Mouse (Mus musculus) layer of hippocampus, postnatal 25 days (tissue): ENCODE results near the gene Fcmr. TPM values are rescaled to one million over a fixed set of nuclear protein-coding genes. Genes with fewer than 3 reads are reported as not detected.

Experiments
- DNase-seq, 2 experiments: peaks; one replicate each; pipeline ENCODE4 v3.0.0; 2022; ENCODE audit warnings: mixed read lengths in 2 of 2, low spot score in 1 of 2; ENCODE audit errors: extremely low spot score in 1 of 2
- total RNA-seq, 2 experiments: library from RNA; stranded (reverse); gene quantifications; 2 replicates each; pipeline ENCODE4 v1.2.3; 2021

Gene Fcmr
- total RNA-seq, result under 1 TPM in 1 of 2 experiments, not detected in 1; 0.68 TPM

DNA sequence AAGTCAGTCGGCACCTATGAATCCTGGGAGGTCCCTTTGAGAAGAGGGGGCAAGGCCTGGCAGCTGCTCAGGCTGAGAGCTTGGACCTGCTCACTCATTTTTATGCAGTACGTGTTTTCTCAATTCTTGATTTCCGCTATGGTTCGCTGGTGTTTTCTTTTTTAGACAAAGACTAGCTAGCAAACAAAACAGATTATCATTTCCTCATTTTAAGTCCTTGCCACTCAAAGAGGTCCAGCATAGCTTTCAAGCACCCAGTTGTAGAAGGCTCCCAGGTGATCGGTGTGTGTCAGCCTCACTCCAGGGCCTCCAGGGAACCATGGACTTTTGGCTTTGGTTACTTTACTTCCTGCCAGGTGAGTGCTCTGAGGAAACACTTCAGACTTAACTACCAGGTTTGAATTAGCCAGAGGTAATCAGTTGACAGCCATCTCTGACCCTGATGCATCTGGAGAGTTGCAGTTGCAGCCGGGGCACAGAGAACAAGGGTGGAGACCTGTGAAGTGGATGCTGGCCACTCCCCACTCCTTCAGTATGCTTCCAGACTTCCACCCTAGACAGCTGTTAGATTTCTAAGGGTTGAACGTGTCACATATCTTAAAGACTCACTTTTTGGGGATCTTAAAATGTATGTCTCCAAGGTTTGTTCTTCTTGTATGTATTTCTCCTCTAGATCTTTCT, at the start of gene Fcmr:
TSS of gene Fcmr (plus strand) at position 129 of the 681 bp plus-strand sequence.
- DNase-seq, result no peak

DNA sequence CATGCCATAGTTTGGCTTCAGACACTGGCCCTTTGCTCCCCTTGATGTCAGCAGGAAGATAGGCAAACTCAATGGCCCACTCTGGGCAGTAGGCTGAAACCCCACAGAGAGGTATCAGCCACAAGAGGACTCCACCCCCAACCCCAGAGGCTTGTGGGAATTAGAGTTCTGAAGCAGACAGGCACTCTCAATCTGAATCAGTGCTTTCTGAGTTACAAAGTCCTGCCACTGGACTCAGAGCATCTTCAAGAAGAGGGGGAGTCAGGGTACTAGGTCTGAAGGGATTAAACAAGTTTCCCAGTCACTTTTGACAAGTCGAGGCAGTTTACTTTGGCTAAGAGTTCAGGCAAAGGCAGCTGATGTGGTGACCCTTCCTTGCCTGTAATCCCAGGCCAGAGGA, 45.7 kb upstream of the Fcmr start:
- no peak for DNase-seq

DNA sequence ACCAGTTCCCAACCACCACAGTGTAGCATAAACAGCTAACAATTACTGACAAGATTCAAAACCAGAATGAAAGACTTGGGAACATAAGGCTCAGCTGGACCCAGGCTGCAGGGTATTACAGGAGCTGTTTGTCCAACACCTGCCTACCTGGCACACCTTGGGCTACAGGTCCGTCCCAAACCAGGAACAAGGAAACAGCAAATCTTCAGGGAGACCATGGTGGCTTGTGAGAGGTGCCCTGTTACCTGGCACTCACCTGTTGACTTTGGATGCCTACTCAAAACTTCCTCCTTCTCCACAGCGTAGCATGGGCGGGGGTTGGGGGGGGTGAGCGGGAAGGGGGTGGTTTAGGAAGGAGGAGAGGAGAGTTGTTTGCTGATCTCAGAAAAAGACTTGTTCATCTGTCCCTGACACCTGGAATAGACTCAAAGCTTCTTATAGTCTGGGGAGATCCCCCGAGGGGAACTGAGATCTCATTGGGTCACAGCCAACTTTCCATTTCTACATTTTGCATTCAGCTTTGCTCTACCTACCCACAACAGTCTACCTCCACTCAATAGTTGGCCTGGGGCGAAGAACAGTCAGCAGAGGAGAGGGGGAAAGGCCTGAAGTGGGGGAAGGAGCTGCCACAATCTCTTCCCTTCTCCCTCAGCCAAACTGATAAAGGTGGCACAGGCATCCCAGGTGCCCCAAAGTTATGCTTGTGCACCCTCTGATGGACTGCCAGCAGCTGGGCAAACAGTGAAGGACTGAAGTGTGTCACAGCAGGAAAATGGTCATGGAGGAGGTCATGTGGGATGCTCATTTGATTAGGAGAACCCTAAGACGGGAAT, 44.9 kb upstream of the Fcmr start:
- DNase-seq, result no peak

DNA sequence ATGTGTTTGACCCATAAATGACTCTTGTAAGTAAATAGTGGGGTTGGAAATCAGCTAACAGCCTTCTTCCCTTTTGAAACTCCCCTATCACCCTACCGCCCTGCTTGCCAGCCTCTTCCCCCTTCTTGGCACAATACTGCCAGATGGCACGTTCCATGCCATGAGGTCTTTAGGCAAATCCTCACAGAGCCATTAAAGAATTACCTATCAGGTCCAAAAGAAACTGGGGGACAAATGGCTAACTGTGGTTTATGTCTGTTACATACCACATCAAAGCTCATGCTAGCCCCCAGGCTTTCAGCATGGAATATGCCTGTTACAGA, 44.4 kb upstream of the Fcmr start:
- DNase-seq, result no peak

DNA sequence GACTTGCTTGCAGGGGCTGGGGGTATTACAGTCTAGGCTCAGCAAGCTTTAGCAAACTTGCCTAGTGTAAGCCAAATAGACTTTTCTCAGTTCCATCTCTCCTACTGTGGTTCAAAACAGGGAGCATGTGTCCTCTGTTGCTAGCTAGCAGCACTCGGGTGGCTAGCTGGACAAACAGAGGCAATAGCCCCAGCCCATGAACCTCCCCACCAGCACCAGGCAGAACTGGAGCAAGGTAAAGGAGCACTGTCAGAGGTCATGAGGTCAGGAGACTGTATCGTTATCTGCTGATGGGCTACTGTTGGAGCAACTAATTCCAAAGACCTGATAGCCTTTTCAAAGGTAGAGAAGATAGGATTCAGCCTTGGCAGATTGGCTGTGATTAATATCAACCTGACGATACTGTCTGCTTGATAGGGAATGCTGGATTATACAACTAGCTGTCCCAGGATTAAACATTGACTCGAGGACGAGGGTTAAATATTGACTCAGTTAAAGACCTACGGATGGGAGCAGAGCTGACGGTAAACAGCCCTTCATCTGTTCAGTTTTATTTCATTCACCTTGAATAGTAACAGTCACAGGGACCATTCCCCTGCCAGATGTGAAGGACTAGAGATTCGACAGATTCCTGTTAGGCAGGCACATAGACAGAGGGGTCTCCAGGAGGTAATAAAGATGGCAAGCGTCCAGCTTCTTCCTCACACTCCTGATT, 43.4 kb upstream of the Fcmr start:
- no peak for DNase-seq

DNA sequence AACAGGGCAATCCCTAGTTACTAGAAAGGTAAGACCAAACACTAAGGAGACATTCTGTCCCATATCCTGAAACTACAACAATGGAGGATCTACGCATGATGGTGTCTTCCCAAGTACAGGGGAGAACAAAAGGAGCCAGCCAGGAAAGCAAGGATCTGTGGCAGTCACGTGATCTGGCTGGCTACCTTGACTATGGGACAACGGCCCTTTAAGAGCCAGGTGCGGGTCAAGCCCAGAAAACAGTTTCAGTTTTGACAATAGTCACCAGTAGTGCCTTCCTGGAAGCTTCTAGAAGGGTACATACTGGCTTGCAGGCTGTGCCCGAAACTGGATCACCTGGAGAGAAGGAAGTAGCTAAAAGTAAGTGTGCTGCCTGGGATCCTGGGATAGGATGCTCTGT, 39.0 kb upstream of the Fcmr start, which contains the start of gene Pigr:
TSS of gene Pigr (plus strand) at position 237 of the 400 bp plus-strand sequence.
- DNase-seq, result no peak

DNA sequence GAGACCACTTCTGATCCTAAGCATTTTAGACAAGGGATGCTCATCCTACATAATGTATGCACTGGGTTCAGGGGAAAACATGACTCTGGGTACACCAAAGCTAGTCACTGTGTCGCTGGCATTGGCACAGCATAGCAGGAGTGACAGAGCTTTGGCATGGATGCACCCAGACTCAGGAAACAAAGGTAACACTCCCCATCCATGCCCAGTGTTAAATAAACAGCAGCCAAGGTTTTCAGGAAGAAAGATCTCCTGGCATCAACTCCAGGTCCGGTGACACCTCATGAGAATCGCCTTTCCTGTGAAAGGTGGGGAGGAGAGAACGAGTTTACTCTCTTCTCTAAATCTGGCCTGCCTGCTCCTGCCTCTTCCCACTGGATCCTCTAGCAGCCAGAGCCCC, 36.8 kb upstream of the Fcmr start:
- DNase-seq, result no peak

DNA sequence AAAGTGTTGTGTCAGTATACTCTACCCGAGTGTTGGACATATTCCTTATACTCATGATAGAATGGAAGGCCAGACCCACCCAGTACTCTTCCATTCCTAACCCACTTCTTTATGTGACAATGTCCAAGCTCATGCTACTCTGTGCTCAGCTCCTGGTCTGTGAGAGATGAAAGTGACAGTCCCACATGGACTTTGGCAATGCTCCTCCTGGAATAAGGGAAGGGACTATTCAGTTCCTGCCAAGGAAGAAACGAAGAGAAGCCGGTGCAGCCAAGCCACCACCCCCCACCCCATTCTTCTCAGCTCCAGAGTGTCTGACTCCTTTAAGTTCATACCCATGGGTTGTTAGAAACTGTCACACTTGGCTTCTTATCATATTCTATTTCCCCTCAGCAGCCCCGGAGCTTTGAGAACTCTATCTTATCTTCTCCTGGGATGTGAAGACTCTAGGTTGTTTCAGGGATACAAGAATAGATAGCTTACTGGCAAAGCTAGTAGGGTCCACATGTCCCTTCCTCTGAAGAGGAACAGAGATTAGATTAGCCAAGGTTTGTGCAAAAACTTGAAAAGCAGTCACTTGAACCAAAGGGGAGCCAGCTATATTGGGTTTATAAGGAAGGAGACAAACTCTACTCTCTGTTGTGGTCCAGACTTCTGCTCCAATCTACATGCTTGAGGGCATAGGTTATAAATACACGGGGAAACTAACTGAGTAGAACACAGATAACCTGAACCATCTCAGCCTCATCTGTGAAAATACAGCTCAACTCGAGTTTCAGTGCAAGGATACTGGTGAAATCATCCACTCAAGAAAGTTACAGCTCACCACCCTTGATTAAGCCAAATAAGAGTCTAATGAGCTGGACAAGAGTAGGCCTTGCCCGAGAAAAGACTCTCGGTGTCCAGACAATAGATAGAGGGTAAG, 35.3 kb upstream of the Fcmr start:
- no peak for DNase-seq

DNA sequence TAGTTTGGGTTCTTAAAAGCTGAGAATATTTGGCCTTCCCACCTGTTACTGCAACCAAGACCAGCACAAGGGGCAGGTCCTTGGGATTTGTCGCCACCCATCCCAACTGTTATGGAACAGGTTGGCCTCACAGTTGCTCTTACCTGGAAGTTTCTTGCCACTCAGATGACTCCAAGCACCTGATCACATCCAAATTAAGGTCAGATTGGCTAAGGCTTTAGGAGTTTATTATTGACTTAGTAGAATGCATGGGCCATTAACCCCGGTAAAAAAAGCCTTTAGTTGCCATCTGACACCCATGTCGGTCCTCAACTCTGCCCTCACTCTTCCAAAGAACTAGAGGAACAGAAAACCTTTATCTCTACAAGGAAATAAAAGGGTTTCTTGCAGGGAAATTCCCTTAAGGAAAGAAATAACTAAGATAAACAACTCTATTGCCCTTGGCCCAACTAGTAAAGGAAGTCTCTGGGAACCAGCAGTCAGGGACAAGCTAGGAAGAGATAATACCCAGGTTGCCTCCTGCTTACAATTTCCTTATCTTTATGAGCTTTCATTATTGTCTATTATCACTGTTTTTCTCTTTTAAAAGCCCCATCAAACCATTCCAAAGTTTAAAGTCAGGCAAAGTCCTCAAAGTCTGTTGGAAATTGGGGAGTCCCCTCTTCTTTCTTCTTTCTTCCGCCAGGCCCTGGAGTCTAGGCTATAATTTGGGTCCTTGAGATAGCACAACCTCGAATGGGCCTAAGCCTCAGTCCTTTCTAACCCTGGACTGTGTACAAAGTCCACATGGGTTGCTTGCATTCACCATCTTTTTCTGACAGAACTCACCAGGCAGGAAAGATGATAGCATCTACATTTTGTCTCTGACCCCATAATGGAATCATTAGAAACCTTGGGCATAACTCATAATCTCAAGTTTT, 33.0 kb upstream of the Fcmr start:
- no peak for DNase-seq

DNA sequence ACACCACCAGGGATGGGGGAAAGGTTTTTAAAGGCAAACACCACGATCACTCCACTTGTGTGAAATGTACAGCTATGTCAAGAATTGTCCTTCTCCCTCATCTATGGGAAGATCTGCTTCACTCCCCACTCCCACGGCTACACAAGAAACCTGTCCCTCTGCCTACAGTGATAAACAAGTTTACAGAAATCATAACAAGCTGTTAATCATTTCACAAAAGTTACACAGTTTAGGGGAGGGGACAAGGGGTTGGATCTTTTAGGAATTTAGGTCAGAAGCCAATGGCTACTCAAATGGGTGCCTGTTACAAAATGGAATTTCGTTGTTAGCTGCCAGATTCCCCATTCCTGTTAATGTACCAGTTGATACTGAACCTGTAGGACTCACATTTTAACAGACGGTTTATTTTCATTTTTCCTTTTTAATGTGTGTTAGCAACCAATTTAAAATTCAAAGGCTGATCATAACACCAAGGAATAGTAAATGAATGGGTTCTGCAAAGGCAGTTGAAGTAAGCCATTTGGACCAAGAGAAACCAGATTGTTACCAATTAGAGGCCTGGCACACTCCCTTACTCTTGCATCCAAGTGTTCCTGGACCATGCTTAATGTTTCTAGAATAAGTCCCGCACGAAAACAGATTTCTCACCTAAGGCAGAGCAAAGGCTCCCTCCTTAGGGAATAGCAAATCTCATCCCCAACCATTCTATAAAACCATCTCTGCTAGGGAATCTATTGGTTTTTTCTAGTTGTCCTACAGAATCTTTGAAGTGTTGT, 30.1 kb upstream of the Fcmr start:
- DNase-seq, result no peak

DNA sequence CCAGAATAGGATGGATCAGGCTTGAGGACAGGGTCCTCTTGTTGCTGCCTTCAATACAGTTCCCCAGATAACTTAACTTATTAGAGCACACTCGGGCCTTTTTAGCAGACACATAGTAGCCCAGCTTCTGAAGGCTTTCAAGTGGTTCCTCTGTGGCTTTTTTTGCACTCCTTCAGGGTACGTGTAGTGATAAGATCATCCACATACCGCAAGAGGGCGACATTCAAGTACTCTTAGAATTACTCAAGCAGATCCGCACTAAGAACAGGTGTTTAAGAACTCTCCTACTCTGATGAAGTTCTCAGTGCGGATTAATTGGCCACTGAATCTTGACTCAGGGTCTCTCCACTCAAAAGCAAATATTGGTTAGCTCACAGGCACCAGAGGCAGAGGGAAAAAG, 27.2 kb upstream of the Fcmr start:
- no peak for DNase-seq

DNA sequence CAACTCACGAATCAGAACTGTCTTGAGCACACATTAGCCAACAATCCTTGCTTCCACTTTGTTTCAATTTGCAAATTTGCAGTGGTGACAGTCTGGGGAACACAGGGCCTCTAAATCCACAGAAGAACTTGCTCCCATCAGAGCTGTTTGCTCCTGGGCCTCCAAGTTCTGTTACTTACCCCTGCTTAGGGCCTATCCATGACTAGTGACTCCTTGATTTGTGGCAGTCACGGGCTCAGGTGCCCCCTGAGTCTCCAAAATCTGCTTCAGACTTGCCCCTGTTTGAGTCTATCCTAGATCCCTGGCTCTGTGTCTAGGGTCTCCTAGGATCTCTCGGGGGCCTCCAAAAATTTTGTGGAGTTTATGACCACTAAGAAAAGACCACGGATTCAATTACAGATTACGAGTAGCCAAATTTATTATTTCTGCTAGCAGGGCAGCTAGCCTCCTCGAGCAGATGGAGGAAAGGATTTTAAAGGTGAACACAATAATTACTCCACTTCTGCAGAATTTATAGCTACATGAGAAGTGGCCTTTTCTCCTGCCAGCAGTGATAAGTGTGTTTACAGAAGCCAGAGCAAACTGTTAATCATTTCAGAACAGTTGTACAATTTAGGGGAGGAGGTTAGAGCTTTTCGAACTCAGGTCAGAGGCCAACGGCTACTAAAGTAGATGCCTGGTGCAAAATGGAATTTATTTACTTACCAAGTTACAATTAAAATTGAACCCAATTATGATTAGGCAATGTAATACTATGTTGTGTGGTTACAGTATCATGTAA, 24.7 kb upstream of the Fcmr start:
- DNase-seq, result no peak

DNA sequence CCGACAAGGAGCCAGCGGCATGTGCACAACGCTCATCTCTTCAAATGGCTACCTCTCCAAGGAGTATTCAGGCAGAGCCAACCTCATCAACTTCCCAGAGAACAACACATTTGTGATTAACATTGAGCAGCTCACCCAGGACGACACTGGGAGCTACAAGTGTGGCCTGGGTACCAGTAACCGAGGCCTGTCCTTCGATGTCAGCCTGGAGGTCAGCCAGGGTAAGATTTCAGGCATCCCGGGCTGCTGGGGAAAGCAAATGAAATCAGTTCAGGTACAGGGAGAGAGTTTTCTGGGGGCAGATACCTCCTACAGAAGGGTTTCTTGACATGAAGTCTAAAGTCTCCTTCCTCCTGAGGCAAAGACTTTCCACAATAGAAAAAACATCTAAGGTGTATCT, 23.8 kb upstream of the Fcmr start:
- DNase-seq, result no peak

DNA sequence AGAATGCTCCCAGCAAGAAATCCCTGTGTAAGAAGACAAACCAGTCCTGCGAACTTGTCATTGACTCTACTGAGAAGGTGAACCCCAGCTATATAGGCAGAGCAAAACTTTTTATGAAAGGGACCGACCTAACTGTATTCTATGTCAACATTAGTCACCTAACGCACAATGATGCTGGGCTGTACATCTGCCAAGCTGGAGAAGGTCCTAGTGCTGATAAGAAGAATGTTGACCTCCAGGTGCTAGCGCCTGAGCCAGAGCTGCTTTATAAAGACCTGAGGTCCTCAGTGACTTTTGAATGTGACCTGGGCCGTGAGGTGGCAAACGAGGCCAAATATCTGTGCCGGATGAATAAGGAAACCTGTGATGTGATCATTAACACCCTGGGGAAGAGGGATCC, 21.0 kb upstream of the Fcmr start:
- DNase-seq, result no peak

DNA sequence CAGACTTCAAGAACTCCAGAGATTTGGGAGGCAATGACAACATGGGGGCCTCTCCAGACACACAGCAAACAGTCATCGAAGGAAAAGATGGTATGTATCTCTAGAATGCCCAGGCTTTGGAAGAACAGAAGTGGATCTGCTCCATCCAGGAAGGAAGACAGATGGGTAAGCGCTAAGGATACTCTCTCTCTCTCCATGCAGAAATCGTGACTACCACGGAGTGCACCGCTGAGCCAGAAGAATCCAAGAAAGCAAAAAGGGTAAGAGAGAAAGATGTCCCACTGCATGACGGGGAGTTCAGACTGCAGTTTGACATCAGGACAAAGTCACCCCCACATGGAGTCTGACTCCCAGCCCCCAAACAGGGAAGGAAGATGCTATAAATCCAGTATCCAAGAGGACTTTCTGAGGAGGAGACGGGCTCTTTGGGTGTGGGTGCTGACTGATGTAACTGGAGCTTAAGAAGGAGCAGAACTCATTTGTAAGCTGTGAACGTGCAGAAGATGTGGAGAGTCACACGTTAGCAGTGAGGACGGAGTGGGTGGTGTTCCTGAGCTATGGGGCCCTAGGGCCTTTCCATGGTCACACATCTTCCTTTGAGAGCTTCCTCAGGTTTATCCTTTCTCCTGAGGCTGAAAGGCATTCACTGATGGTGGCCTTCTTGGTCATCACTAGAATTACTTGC, 15.8 kb upstream of the Fcmr start:
- no peak for DNase-seq

DNA sequence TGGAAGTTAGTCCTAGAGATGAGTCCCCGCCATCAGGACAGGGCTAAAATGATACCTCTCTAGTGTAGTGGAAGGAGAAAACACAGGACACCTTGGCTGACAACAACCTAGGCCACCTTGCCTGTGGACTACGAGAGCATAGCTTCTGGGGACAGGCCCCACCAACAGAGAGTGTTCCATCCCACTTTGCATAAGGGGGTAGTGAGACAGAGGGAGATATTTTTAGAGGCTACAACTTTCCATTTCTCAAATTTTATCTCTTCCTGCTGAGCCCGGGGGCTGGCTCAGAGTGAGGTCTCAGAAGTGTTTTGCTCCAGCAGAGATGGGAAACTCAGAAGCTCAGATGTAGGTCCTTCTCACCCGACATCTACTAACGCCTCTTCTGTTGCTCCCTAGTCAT, 15.1 kb upstream of the Fcmr start:
- no peak for DNase-seq

DNA sequence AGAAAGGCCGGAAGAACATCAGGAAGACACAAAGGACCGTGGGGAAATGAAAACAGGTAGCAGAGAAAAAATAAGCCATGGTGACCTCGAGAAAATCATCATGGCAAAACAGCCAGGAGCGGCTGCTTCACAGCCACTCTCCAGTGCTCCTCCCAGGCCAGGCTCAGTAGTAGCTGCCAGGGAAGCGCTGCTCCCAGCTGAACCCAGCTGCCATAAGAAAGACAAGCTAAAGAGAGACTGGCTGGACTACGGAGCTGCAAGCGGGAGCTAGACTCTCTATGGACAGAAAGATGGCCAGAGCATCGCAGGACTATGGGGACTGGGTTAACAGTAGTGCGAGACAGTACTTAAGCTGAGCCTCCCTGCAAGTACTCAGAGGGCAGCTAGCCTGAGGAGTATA, 10.7 kb upstream of the Fcmr start:
- no peak for DNase-seq
